Mouse (Mus musculus) fat pad, adult 2 months (tissue): ENCODE measurements around the gene Bpi.

ENCODE experiments used
- DNase-seq: peaks from one replicate; pipeline ENCODE4 v3.0.0-alpha.2; 2011; ENCODE audit warnings: low read depth, low spot score; ENCODE audit errors: extremely low read depth

Bpi gene

DNA sequence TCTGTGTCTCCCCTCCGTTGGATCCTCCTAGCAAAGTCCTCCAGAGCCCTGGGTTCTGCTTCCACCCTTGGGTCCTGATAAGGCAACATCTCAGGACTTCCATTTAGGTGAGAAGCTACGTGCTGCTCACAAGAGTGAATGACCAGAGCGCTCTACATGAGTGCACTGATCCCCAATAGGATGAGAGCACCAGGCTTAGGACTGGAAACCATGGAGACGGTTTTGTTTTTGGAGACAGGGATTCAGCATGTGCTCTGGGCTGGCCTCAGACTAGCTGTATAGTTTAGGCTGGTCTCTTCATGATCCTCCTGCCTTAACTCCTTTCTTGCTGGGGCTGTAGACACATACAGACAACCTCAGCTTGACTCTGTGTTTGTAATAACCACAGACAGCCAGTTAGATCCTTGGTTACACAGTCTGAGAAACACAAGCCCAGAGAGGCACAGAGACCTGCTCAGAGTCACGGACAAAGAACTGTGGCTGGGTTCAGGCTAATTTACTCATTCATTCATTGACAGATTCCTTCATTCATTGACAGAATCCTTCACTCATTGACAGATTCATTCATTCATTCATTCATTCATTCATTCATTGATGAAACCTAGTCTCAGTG lies 16.7 kb upstream of the Bpi start:
- no peak for DNase-seq

DNA sequence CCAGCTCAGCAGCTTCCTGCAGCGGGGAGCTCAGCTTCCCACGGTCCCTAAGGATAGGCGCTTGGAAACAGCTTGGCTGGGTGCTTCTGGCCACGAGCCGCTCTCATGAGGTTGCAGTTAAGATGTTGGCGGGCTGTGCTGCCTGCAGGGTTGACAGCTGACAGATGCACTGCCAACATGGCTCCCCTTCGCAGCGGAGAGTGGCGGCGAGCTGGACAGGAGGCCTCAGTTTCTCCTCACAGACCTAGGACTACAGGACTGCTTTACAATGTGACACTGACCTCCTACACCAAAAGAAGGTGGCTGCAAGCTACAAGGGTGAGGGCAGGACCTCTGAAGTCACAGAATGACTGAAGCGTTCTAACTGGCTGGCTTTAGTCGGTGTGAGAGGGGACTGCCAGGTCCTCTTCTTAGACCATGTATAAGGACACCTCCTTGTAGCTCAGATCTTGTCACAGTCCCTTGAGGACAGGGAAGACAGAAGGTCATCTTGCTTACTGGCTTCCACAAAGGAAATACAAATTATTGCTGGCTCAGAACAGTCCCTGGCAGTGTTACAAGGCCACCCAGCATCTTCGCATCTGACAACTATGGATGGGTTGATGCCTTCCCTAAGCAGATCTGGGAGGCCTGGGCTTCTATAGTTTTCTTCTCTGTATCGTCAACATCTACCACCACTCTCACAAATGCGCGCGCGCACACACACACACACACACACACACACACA lies 15.6 kb upstream of the Bpi start:
- no peak for DNase-seq

GRCm38 (mm10) chr2:158243129-158243870 lies 14.6 kb upstream of the Bpi start:
- peak; percentile 5 for DNase-seq

DNA sequence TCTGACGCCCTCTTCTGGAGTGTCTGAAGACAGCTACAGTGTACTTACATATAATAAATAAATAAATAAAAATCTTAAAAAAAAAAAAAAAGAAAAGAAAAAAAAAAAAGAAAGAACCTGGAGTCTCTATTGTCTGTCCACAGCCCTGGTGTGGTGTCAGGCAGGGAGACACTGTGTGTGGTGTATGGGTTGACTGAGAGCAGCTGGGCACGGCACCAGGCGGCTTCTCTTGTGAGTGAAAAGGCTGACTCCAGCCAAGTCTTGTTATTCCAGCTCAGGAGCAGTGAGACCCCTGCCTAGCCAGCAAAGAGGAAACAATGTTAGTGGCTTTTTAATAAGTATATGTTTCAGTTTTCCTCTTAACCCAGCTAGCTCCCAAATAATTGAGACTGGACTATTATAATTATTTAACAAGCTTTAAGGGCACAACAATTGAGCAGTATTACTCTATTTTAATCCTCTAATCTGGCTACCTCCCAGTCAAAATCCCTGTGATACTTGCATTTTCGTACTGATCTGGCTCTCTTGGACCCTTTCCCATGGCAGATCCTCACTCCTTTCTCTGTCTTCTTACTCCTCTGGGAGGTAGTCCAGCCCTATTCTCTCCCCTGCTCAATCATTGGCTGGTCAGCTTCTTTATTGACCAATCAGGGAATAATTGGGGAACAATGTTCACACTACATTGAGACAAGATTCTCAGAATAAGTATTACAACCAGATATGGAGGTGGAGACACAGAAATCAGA lies 12.6 kb upstream of the Bpi start:
- no peak for DNase-seq

- DNase-seq = no peak
Observed at GRCm38 (mm10) chr2:158247852-158248251, 10.0 kb upstream of the Bpi start.

- no peak for DNase-seq
Observed at GRCm38 (mm10) chr2:158248318-158248717, 9.6 kb upstream of the Bpi start.

DNA sequence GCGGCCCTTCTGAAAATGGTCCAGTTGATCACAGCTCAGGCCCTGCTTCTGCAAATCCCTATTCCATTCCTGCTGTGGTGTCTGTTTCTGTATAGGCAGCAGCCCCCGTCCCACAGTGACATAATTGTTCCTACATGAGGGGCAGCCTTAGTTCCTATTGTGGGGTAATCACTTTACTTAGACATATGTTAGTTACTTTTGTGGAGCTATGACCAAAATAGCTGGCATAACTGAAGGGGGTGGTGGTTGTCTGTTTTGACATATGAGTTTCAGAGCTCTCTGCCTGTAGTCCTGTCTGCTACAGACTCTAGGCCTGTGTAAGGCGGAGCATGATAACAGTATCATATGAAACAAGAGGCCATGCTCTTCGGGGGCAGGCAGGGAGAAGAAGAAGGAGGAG lies 7.3 kb upstream of the Bpi start:
- no peak for DNase-seq

DNA sequence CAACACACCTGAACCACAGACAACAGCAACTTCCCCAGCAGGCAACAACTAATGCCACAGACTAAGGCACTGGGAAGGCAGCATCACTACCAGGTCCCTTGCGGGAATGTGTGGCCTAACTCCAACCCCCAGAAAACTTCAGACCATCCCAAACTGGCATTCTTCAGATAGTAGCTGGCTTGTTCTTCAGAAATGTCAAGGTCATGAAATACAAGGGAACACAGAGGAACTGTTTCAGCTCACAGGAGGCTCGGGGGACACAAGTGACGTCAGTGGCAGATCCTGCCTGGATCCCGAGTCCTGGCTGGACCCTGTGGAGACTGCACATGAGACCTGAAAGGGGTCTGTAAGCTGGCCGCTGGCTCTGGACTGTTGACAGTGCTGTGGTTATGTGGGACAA lies 4.1 kb upstream of the Bpi start:
- no peak for DNase-seq

- DNase-seq = no peak
Observed at GRCm38 (mm10) chr2:158256894-158257293, 1.0 kb upstream of the Bpi start.

- DNase-seq = no peak
Observed at GRCm38 (mm10) chr2:158258781-158259180, 887 bp downstream of the Bpi start.

DNA sequence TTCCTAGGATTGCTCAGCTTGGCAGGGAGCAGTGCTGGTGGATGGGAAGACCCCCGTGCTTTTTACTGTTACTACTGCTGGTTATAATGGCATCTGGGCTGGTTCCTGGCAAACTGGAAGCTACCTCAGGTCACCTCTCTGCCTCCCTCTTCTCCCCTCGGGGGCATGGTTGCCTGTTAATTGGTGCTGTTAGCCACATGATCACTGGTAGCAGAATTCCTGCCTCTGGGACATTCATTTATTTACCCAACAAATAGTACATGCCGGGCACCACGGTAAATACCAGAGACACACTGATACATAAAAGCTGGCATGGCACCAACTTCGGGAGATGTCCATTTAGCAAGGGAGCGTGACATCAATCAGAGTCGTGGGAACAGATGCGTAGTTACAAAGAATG lies 1.6 kb downstream of the Bpi start:
- no peak for DNase-seq

DNA sequence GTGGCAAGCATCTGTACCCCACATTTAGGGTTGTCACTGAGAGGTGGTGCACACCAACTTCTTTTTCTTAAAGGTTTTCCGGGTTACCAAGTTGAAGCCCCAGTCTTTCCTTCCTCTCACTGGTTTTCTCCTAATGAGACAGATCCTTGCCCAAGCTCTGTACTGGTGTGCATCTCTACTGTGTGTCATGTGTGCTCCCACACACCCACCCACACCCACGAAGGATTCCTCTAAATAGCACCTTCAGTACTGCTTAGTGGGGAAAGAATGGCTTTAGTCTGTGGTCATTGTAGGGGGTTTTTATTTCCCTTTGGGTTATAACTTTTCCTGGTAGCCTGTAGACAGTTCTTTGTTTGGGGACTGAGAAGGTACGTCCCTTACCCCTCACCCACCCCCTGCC lies 7.0 kb downstream of the Bpi start:
- DNase-seq = no peak

DNA sequence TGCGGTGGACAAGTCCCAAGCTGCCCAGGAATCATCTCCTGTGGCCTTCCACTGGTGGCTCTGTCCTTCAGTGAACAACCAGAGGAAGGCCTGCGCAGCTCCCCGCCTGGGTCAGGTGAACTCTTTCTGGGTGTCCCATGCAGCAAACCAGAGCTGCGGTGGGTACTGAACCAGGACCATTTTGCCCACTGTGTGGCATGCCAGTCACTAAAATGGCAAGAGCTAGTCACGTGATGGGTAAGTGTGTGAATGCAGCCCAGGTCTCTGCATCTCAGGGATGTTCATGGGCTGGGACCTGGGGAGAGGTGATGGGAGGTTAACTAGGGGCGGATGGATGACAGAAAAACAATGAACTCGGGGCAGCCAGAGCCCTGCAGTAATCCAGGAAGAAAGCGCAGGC lies 12.1 kb downstream of the Bpi start:
- DNase-seq = no peak

- no peak for DNase-seq
Observed at GRCm38 (mm10) chr2:158273646-158274045, 15.8 kb downstream of the Bpi start.

GRCm38 (mm10) chr2:158275349-158275748 lies 17.5 kb downstream of the Bpi start:
- no peak for DNase-seq

DNA sequence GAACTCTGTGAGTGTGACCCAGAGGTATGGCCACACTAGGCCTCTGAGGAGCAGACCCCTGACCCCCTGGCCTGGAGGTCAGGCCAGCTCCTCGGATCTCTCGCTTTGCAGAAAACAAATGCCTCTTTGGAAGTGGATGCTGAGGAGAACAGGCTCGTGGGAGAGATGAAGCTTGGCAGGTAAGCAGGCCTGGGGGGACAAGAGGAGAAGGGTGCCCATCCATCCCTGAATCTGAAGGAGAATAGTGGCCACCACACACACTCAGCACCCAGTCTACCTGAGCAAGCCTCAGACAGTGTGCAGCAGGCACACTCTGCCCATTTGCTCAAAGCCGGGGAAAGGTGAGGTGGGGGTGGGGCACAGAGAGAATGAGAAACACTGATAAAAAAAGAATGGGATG lies 17.9 kb downstream of the Bpi start:
- no peak for DNase-seq

DNA sequence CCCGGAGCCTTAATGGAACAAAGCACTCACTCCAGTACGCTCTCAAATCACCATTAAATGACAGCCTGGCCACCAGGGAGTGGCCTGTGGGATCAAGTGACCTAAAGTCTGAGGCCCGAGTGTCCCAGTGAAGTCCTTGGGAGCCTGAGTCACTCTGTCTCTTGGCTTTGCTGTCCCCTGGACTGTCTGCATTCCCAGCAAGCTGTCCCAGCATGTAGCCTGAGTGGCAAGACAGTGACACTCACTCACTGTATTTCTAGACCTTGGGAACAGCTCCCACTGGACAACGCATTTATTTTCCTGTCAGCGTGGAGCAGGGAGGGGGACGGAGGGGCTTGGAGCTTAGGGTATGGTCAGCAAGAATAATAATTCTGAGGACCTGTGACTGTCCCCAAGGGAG lies 18.6 kb downstream of the Bpi start:
- no peak for DNase-seq

DNA sequence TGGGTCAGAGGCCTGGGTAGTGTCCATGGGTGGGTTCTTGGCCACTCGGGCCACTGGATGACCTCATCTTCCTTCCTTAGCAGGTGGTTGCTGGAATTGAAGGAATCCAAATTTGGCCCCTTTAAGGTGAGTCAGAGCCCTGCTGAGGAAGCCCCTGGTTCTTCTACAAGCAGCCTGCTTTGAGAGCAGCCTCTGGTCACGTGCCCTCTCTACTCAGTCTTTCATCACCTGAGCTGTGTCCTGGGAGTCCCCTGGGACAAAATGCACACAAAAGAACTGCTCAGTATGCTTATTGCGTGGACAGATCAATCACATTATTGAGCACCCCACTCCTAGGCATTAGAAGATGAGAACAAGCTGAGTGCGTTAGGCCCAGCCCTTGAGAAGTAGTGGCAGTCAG lies 19.0 kb downstream of the Bpi start:
- DNase-seq = no peak

DNA sequence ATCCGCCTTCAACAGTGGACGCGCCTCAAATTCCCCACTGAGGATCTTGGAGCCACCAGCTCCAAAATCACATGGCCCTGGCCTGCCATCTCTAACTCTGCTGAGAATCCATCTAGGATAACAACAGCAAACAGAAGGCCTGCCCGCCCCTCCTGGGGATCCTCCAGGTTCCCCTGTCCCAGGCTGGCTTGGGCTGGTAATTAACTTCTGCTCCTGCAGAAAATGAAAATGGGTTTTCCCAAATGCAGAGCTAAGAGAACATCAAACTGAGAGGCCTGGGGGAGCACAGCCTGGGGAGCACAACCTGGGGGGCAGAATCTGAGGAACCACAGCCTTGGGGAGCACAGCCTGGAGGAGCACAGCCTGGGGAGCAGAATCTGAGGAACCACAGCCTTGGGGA lies 21.8 kb downstream of the Bpi start:
- DNase-seq = no peak

GRCm38 (mm10) chr2:158281497-158282205 lies 23.8 kb downstream of the Bpi start:
- no peak for DNase-seq

DNA sequence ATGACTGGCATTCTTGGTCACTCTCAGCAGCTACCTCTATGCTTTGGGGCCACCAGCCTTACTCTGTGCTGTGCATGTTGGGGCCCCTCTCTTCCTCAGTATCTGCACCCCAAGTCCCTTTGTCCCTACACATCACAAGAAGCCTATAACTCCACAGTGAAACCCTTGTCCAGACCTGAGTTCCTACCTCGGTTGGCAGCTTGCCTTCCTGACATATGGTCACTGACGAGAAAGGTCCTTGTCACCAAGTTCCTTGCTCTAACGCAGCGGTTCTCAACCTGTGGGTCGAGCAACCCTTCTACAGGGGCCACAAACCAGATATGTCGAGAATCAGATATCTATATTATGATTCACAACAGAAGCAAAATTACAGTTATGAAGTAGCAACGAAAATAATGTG lies 25.2 kb downstream of the Bpi start:
- no peak for DNase-seq
